ENCODE assay signal across 25 mouse cellular contexts in genomic region chr17:28820189-28820588, GRCm38 (mm10). TPM values are rescaled to one million over a fixed set of nuclear protein-coding genes. Genes with fewer than 3 reads are reported as not detected.
DNase-seq lines count a peak whose midpoint lies in the region; ATAC-seq and TF ChIP-seq lines count a peak whose summit lies in the region.
"Had no signal": no experiment of that assay in that cellular context is flagged by ENCODE, and none has a peak within 500 bp of the region (broad histone marks: within the 10 kb centered on the region; RNA-seq: fewer than 3 reads in every experiment).

No protein-coding gene starts in this region.

- H3K27ac ChIP-seq in liver, embryonic 13.5 days, result peak overlapping the region; percentile 99
- H3K27ac ChIP-seq in liver, postnatal 0 days (ENCODE audit: low read depth), result no peak overlapping the region
- no peak overlapping the region for H3K27ac ChIP-seq in ES-E14 (ENCODE audit: insufficient read depth, low read depth, low read length, poor library complexity, severe bottlenecking)
- peak overlapping the region; percentile 24; the same call in 1 of the 2 replicates for H3K27ac ChIP-seq in liver, embryonic 16.5 days (ENCODE audit: low read length)
- H3K27ac ChIP-seq: embryonic facial prominence, embryonic 10.5 days; embryonic facial prominence, embryonic 12.5 days; forebrain, embryonic 13.5 days; forebrain, embryonic 15.5 days had no signal

- H3K36me3 ChIP-seq in liver, embryonic 13.5 days, result peaks cover 98% of the 10 kb centered on the region
- peaks cover 92% of the 10 kb centered on the region for H3K36me3 ChIP-seq in liver, postnatal 0 days (replicated peaks; ENCODE audit: insufficient read depth, low read length)
- peaks cover 76% of the 10 kb centered on the region for H3K36me3 ChIP-seq in ES-E14 (ENCODE audit: control insufficient read depth, insufficient read depth, low read length, poor library complexity, severe bottlenecking)
- peaks cover 87% of the 10 kb centered on the region for H3K36me3 ChIP-seq in liver, embryonic 16.5 days (ENCODE audit: control insufficient read depth, insufficient read depth)

- peaks cover 86% of the 10 kb centered on the region for H3K4me1 ChIP-seq in liver, embryonic 13.5 days (replicated peaks)
- H3K4me1 ChIP-seq in liver, postnatal 0 days (ENCODE audit: insufficient read depth), result peaks cover 18% of the 10 kb centered on the region; the same call in 1 of the 2 replicates
- H3K4me1 ChIP-seq in ES-E14 (ENCODE audit: control insufficient read depth in 2 of 2, insufficient read depth in 2 of 2, low read length in 2 of 2, poor library complexity in 1 of 2), result 0 out of 4 replicates have a peak, but pooled peaks cover 0 to 2% of the 10 kb centered on the region in 2 experiments
- H3K4me1 ChIP-seq in liver, embryonic 16.5 days (ENCODE audit: control insufficient read depth, low read depth, low read length), result peaks cover 35% of the 10 kb centered on the region
- H3K4me1 ChIP-seq: embryonic facial prominence, embryonic 10.5 days; embryonic facial prominence, embryonic 12.5 days; forebrain, embryonic 13.5 days; forebrain, embryonic 15.5 days had no signal

- no peak overlapping the region for H3K4me3 ChIP-seq in liver, embryonic 13.5 days (replicated peaks)
- H3K4me3 ChIP-seq in liver, postnatal 0 days (ENCODE audit: low read depth, low read length), result no peak overlapping the region
- no peak overlapping the region for H3K4me3 ChIP-seq in ES-E14 (ENCODE audit: insufficient read depth in 1 of 2, low read depth in 1 of 2, low read length in 2 of 2, poor library complexity in 1 of 2, severe bottlenecking in 1 of 2)
- no peak overlapping the region for H3K4me3 ChIP-seq in liver, embryonic 16.5 days (ENCODE audit: low read depth, low read length)
- H3K4me3 ChIP-seq: embryonic facial prominence, embryonic 10.5 days; embryonic facial prominence, embryonic 12.5 days; forebrain, embryonic 13.5 days; forebrain, embryonic 15.5 days had no signal

- no peaks in the 10 kb centered on the region for H3K9me3 ChIP-seq in liver, embryonic 13.5 days (replicated peaks)
- H3K9me3 ChIP-seq in liver, postnatal 0 days (ENCODE audit: low read length), result no peaks in the 10 kb centered on the region
- H3K9me3 ChIP-seq in ES-E14 (ENCODE audit: control insufficient read depth, insufficient read depth, low read depth, low read length), result no peaks in the 10 kb centered on the region
- no peaks in the 10 kb centered on the region for H3K9me3 ChIP-seq in liver, embryonic 16.5 days (replicated peaks; ENCODE audit: control insufficient read depth, low read length)
- H3K9me3 ChIP-seq: embryonic facial prominence, embryonic 10.5 days; embryonic facial prominence, embryonic 12.5 days; forebrain, embryonic 13.5 days; forebrain, embryonic 15.5 days; G1E had no signal

- no peak for TF ChIP-seq EP300 in liver, postnatal 0 days (IDR thresholded peaks at IDR 0.05; ENCODE audit: low read depth)

- 82% methylated on average over 2 of the region's 2 CpGs for WGBS in liver, embryonic 13.5 days (ENCODE audit: insufficient replicate concordance)
- WGBS in liver, postnatal 0 days (ENCODE audit: insufficient replicate concordance), result 82% methylated on average over 2 of the region's 2 CpGs
- 82% methylated on average over 2 of the region's 2 CpGs for WGBS in liver, embryonic 16.5 days (ENCODE audit: insufficient replicate concordance)

- in situ Hi-C loops in ES-E14 (cut with MboI; ENCODE audit: low sequenced_read_pairs in 2 of 2, unreplicated experiment in 2 of 2), result no loop called here

- H3K4me2 ChIP-seq in liver, embryonic 13.5 days, result no peak overlapping the region
- no peak overlapping the region for H3K4me2 ChIP-seq in liver, postnatal 0 days (ENCODE audit: low read depth, low read length)
- no peak overlapping the region for H3K4me2 ChIP-seq in liver, embryonic 16.5 days (ENCODE audit: low read depth, low read length)
- H3K4me2 ChIP-seq: embryonic facial prominence, embryonic 12.5 days; forebrain, embryonic 13.5 days; forebrain, embryonic 15.5 days had no signal

- no peak overlapping the region for H3K9ac ChIP-seq in liver, embryonic 13.5 days
- H3K9ac ChIP-seq in liver, postnatal 0 days (replicated peaks), result no peak overlapping the region
- no peak overlapping the region for H3K9ac ChIP-seq in ES-E14 (ENCODE audit: insufficient read depth, low read depth, low read length, poor library complexity, severe bottlenecking)
- no peak overlapping the region for H3K9ac ChIP-seq in liver, embryonic 16.5 days (ENCODE audit: low read depth, low read length)
- H3K9ac ChIP-seq: embryonic facial prominence, embryonic 12.5 days; forebrain, embryonic 13.5 days; forebrain, embryonic 15.5 days; forebrain, postnatal 0 days had no signal

- no peak for ATAC-seq in liver, embryonic 13.5 days (ENCODE audit: low read depth)
- no peak for ATAC-seq in liver, postnatal 0 days
- ATAC-seq in liver, embryonic 16.5 days (ENCODE audit: low read depth), result no peak
- ATAC-seq in granulocyte monocyte progenitor cell, adult 5-6 weeks (replicated peaks; ENCODE audit: poor library complexity, severe bottlenecking), result no peak
- ATAC-seq: forebrain, embryonic 13.5 days; forebrain, embryonic 15.5 days; Patski had no signal

- no peak for DNase-seq in liver, embryonic 13.5 days
- DNase-seq in liver, postnatal 0 days, result no peak
- DNase-seq in ES-E14 (ENCODE audit: low read depth, low spot score) (peak; percentile 28), ZHBTc4 (ENCODE audit: low read depth, low spot score) (peak; percentile 62)
- no peak for DNase-seq in testis, postnatal 10 days (ENCODE audit: low spot score)
- DNase-seq: adrenal gland, adult 2 months; adrenal gland, postnatal 10 days; adrenal gland, postnatal 25 days; cerebellum, adult 11 months; cerebellum, adult 18-20 months; cerebellum, adult 8-10 months; cerebellum, adult 9-11 months; cerebellum, postnatal 25 days had no signal

- H3K27me3 ChIP-seq in liver, embryonic 13.5 days, result no peaks in the 10 kb centered on the region
- no peaks in the 10 kb centered on the region for H3K27me3 ChIP-seq in liver, postnatal 0 days (ENCODE audit: insufficient read depth, low read length)
- no peaks in the 10 kb centered on the region for H3K27me3 ChIP-seq in liver, embryonic 16.5 days (ENCODE audit: control insufficient read depth, insufficient read depth, low read depth, low read length)
- H3K27me3 ChIP-seq: embryonic facial prominence, embryonic 12.5 days; forebrain, embryonic 13.5 days; forebrain, embryonic 15.5 days; Patski had no signal

- no peak for TF ChIP-seq CTCF in liver, postnatal 0 days (IDR thresholded peaks at IDR 0.05; ENCODE audit: low read depth)

TF ChIP-seq in ES-E14, 5 proteins besides CTCF, POLR2A, EP300 and RAD21:
- TF ChIP-seq ZC3H11A (IDR thresholded peaks at IDR 0.05; ENCODE audit: borderline replicate concordance, low read depth, low read length), result no peak
- TF ChIP-seq MAFK (IDR thresholded peaks at IDR 0.05; ENCODE audit: insufficient read depth, low read depth, low read length), result no peak
- no peak for TF ChIP-seq ZNF384 (IDR thresholded peaks at IDR 0.05; ENCODE audit: low read depth, low read length)
- no peak for TF ChIP-seq CHD2 (IDR thresholded peaks at IDR 0.05; ENCODE audit: low read depth, low read length)
- TF ChIP-seq HCFC1 (IDR thresholded peaks at IDR 0.05; ENCODE audit: borderline replicate concordance, insufficient read depth, low read length), result no peak

RNA-seq across cellular contexts. Expression of gene Brpf3, which starts 19.3 kb away (rescaled TPM):
- polyA plus RNA-seq in liver, embryonic 13.5 days (2015; fragmentation: Nextera tagmentation; extraction: Ambion mirVana), result 61.8 and 69.9 TPM in 2 replicates
- polyA plus RNA-seq in liver, postnatal 0 days (2015; fragmentation: Nextera tagmentation; extraction: Ambion mirVana), result 33.9 and 35.6 TPM in 2 replicates
- 20.5 and 24.5 TPM in 2 replicates for total RNA-seq in ES-E14 (2012; rRNA removed)
- polyA plus RNA-seq in liver, embryonic 16.5 days (2015; fragmentation: Nextera tagmentation; extraction: Ambion mirVana), result 66.7 and 67.1 TPM in 2 replicates
- total RNA-seq in granulocyte monocyte progenitor cell, adult 5-6 weeks (2014; fragmentation: Nextera tagmentation), result 30.4 and 39.0 TPM in 2 replicates
- total RNA-seq in granulocyte monocyte progenitor cell, adult 5-6 weeks (2017), result 2.8 and 15.2 TPM in 2 replicates

RNA-seq across cellular contexts. Expression of gene Pnpla1, which starts 38.0 kb away (rescaled TPM):
- not detected in 2 replicates for polyA plus RNA-seq in liver, embryonic 13.5 days (2015; fragmentation: Nextera tagmentation; extraction: Ambion mirVana)
- polyA plus RNA-seq in liver, postnatal 0 days (2015; fragmentation: Nextera tagmentation; extraction: Ambion mirVana), result 0.09 and 0.16 TPM in 2 replicates
- 0.05 and 0.27 TPM in 2 replicates for total RNA-seq in ES-E14 (2012; rRNA removed)
- 0.08 and 0.12 TPM in 2 replicates for polyA plus RNA-seq in liver, embryonic 16.5 days (2015; fragmentation: Nextera tagmentation; extraction: Ambion mirVana)
- not detected in 2 replicates for total RNA-seq in granulocyte monocyte progenitor cell, adult 5-6 weeks (2014; fragmentation: Nextera tagmentation)
- under 0.01 and 0.13 TPM in 2 replicates for total RNA-seq in granulocyte monocyte progenitor cell, adult 5-6 weeks (2017)
- total RNA-seq: adrenal gland, postnatal 10 days; forebrain, postnatal 0 days; G1E had no signal
- polyA plus RNA-seq: brain, embryonic 14.5 days; C2C12; forebrain, embryonic 11.5 days; forebrain, embryonic 13.5 days; forebrain, embryonic 15.5 days; G1E; Patski had no signal

RNA-seq across cellular contexts. Expression of gene Mapk13, which starts 51.1 kb away (rescaled TPM):
- polyA plus RNA-seq in liver, embryonic 13.5 days (2015; fragmentation: Nextera tagmentation; extraction: Ambion mirVana), result 1.7 and 2.2 TPM in 2 replicates
- polyA plus RNA-seq in liver, postnatal 0 days (2015; fragmentation: Nextera tagmentation; extraction: Ambion mirVana), result 25.2 and 27.6 TPM in 2 replicates
- 7.1 and 14.6 TPM in 2 replicates for total RNA-seq in ES-E14 (2012; rRNA removed)
- 7.9 and 10.5 TPM in 2 replicates for polyA plus RNA-seq in liver, embryonic 16.5 days (2015; fragmentation: Nextera tagmentation; extraction: Ambion mirVana)
- 1.8 and 2.0 TPM in 2 replicates for total RNA-seq in granulocyte monocyte progenitor cell, adult 5-6 weeks (2014; fragmentation: Nextera tagmentation)
- total RNA-seq in granulocyte monocyte progenitor cell, adult 5-6 weeks (2017), result 0.88 and 3.4 TPM in 2 replicates
- polyA plus RNA-seq: C2C12, G1E had no signal

Comparison
In these comparisons a context has a peak if more than half of its experiments do, and no peak if none do; other contexts are left out.
1. H3K27ac ChIP-seq: peak in liver, embryonic 13.5 days (single experiment) and liver, embryonic 16.5 days (single experiment); none in liver, postnatal 0 days (single experiment) and ES-E14 (single experiment).
2. DNase-seq: peak in ES-E14 (single experiment) and ZHBTc4 (single experiment); none in liver, embryonic 13.5 days (single experiment), liver, postnatal 0 days (single experiment) and testis, postnatal 10 days (single experiment).